Mouse (Mus musculus) ES-E14 (cell line): Measurements from ENCODE around the gene Mb21d2. TPM values are rescaled to one million over a fixed set of nuclear protein-coding genes. Genes with fewer than 3 reads are reported as not detected.

Experiments
- DNase-seq: peaks from one replicate; pipeline ENCODE4 v3.0.0-alpha.2; 2013; ENCODE audit warnings: low read depth, low spot score
- H3K27ac ChIP-seq: 2 replicates; pipeline ENCODE4 v1.5.1; 2012; ENCODE audit warnings: low read depth, mild to moderate bottlenecking, low read length, moderate library complexity, mixed read lengths; ENCODE audit not compliant: poor library complexity, insufficient read depth, severe bottlenecking
- H3K36me3 ChIP-seq: 2 replicates; pipeline ENCODE4 v1.6.1; 2012; ENCODE audit warnings: mild to moderate bottlenecking, low read length, moderate library complexity, mixed read lengths; ENCODE audit not compliant: control insufficient read depth, poor library complexity, insufficient read depth, severe bottlenecking
- H3K4me1 ChIP-seq, 2 experiments: fragments of 150-350 bp in 1 of 2; sonication (generic) in 1 of 2; 2 replicates each; pipeline ENCODE4 v1.6.1; 2012; ENCODE audit warnings: low read length in 2 of 2, mild to moderate bottlenecking in 1 of 2, mixed read lengths in 1 of 2; ENCODE audit not compliant: control insufficient read depth in 2 of 2, insufficient read depth in 2 of 2, poor library complexity in 1 of 2
- H3K4me3 ChIP-seq, 2 experiments: fragments of 150-350 bp in 1 of 2; sonication (generic) in 1 of 2; 2 replicates each; pipeline ENCODE4 v1.5.1; 2012; ENCODE audit warnings: low read length in 2 of 2, low read depth in 1 of 2, mild to moderate bottlenecking in 1 of 2, mixed read lengths in 1 of 2; ENCODE audit not compliant: insufficient read depth in 1 of 2, poor library complexity in 1 of 2, severe bottlenecking in 1 of 2
- H3K9ac ChIP-seq: 2 replicates; pipeline ENCODE4 v1.6.1; 2012; ENCODE audit warnings: low read depth, mild to moderate bottlenecking, low read length, mixed read lengths; ENCODE audit not compliant: poor library complexity, insufficient read depth, severe bottlenecking
- H3K9me3 ChIP-seq: fragments of 150-350 bp; sonication (generic); 2 replicates; pipeline ENCODE4 v1.6.1; 2012; ENCODE audit warnings: low read depth, mild to moderate bottlenecking, low read length; ENCODE audit not compliant: control insufficient read depth, insufficient read depth
- CHD2 ChIP-seq: IDR thresholded peaks from 2 replicates; pipeline ENCODE4 v1.6.1; 2014; ENCODE audit warnings: mild to moderate bottlenecking, low read depth, low read length, inconsistent platforms
- HCFC1 ChIP-seq: IDR thresholded peaks from 2 replicates; pipeline ENCODE4 v1.6.1; 2012; ENCODE audit warnings: low read length, inconsistent platforms, borderline replicate concordance; ENCODE audit not compliant: insufficient read depth
- MAFK ChIP-seq: IDR thresholded peaks from 2 replicates; pipeline ENCODE4 v1.6.1; 2014; ENCODE audit warnings: mild to moderate bottlenecking, low read depth, low read length, inconsistent platforms; ENCODE audit not compliant: insufficient read depth
- ZC3H11A ChIP-seq: IDR thresholded peaks from 2 replicates; pipeline ENCODE4 v1.6.1; 2012; ENCODE audit warnings: low read depth, mild to moderate bottlenecking, inconsistent platforms, low read length, borderline replicate concordance
- ZNF384 ChIP-seq: IDR thresholded peaks from 2 replicates; pipeline ENCODE4 v1.6.1; 2012; ENCODE audit warnings: low read depth, low read length, inconsistent platforms
- in situ Hi-C, 2 experiments: fragments of 600-800 bp; cut with MboI; formaldehyde crosslinking; loops; one replicate each; pipeline ENCODE4 v1.15.1; 2025; ENCODE audit warnings: low sequenced_read_pairs in 2 of 2, inconsistent platforms in 1 of 2; ENCODE audit not compliant: unreplicated experiment in 2 of 2
- total RNA-seq: library from RNA; depleted of rRNA; stranded (reverse); fragments of 300-350 nt; gene quantifications from 2 replicates; pipeline ENCODE4 v1.2.3, GENCODE M21; 2012

The Mb21d2 gene
- total RNA-seq, 1 experiment = 15.3 TPM

DNA sequence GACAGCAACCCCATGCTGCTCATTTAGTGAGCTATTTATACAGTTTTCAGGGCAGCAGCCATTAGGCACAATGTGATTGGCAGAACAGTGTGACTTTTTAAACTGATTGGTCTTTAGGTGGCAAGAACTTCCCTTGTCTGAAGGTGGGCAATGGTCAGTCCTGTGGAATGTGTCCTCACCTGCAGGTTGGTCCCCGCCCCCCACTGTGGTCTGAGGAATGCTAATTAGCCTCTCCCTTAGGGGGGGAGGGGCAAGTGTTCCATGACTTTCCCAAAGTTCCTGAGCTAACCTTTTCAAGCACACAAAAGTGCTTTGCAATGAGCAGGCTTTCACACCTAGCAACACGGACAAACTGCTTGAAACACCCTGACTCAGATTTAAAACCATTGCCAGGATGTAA, 13.8 kb upstream of the Mb21d2 start:
- H3K4me3 ChIP-seq = no peak overlapping the region
- DNase-seq = no peak
- TF ChIP-seq CHD2 (no peak), HCFC1 (no peak), MAFK (no peak), ZNF384 (no peak), ZC3H11A (no peak)
- no peaks in the 10 kb centered on the region for H3K9me3 ChIP-seq
- in situ Hi-C loops = no loop called here
- H3K36me3 ChIP-seq = no peaks in the 10 kb centered on the region
- H3K4me1 ChIP-seq = peaks cover 2% of the 10 kb centered on the region in 2 experiments; a peak in 1 of 4 replicates
- no peak overlapping the region for H3K27ac ChIP-seq
- H3K9ac ChIP-seq = no peak overlapping the region

DNA sequence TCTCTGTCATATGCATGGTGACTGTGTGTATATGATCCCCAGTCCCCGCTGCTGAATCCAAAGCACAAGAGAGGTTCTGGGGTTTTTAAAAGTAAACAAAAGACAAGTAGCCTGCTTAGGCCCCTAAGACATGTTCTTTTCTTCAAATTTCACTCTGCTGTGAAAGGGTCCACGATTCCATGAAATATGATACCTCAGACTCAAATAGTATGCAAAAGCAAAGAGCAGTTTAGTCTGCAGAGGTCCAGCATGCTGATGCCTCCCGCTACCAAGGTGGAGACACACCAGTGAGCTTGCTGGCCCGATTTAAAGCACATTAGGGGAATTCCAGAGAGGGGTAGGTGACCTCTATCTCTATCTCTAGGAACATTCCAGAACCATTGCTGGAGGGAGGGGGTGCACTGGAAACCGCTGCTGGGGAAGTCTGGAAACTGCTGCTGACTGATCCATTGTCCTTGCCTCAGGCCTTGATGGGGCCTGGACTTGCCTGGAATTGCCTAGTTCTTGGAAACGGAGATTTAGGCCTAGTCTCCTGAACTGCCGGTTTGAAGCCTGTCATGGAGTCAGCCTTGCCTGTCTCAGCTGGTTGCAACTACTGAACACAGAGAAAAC, 6.8 kb upstream of the Mb21d2 start:
- peaks cover 4 to 6% of the 10 kb centered on the region in 2 experiments; a peak in 3 of 4 replicates for H3K4me1 ChIP-seq
- no peak for TF ChIP-seq ZC3H11A
- 0 out of 2 replicates have a peak, but pooled peaks have one; percentile 44 for TF ChIP-seq HCFC1
- no peak overlapping the region for H3K9ac ChIP-seq
- H3K36me3 ChIP-seq = no peaks in the 10 kb centered on the region
- DNase-seq = no peak
- H3K4me3 ChIP-seq = no peak overlapping the region
- no peak overlapping the region; the same call in 1 of the 2 replicates for H3K27ac ChIP-seq
- in situ Hi-C loops = no loop called here
- H3K9me3 ChIP-seq = no peaks in the 10 kb centered on the region

DNA sequence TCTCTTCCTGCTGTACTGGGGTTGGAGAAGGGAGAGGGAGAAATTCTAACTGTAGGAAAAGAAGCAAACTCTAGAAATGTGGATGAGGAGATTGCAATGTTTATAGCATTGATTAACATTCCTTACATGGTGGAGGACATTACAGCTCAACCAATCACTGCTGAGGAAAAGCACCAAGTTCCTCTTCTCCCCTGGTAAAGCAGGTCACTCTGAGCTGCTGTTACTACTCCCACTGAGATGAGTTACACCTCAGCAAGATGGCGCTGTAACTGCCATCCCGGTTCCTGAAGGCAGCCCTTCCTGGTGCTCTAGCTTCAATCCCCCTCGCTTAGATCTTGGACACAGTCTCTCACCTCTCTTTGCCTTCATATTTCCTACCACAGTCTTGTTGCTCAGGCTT, 6.2 kb upstream of the Mb21d2 start:
- no peaks in the 10 kb centered on the region for H3K9me3 ChIP-seq
- TF ChIP-seq ZNF384 = no peak
- no peaks in the 10 kb centered on the region for H3K36me3 ChIP-seq
- in situ Hi-C loops = no loop called here
- no peak overlapping the region for H3K9ac ChIP-seq
- H3K27ac ChIP-seq = no peak overlapping the region
- peaks cover 6 to 8% of the 10 kb centered on the region in 2 experiments; a peak in 3 of 4 replicates for H3K4me1 ChIP-seq
- DNase-seq = no peak
- no peak overlapping the region for H3K4me3 ChIP-seq

DNA sequence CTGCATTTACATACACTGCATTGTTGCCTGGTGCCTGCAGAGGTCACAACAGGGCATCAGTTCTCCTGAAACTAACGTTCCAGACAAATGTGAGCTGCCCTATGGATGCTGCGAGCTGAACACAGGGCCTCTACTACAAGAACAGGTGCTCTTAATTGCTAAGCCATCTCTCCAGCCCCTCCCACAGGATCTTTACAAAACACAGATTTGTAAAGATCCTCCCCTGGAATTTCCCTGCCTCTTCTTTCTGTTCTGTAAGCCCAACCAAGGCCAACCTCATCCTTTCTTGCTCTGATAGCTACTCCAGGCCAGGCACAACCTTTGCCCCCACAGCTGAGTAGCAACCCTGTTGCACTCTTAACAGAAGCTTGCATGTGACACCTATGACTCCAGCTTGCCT, 1.7 kb upstream of the Mb21d2 start:
- H3K9me3 ChIP-seq = no peaks in the 10 kb centered on the region
- in situ Hi-C loops = no loop called here
- peaks cover 6 to 21% of the 10 kb centered on the region in 2 experiments; a peak in 3 of 4 replicates for H3K4me1 ChIP-seq
- H3K4me3 ChIP-seq = no peak overlapping the region
- H3K9ac ChIP-seq = no peak overlapping the region
- TF ChIP-seq MAFK = no peak
- no peak for TF ChIP-seq HCFC1
- TF ChIP-seq ZNF384 = no peak
- no peak for TF ChIP-seq CHD2
- TF ChIP-seq ZC3H11A = no peak
- DNase-seq = peak; percentile 51
- no peak overlapping the region for H3K27ac ChIP-seq
- H3K36me3 ChIP-seq = no peaks in the 10 kb centered on the region

DNA sequence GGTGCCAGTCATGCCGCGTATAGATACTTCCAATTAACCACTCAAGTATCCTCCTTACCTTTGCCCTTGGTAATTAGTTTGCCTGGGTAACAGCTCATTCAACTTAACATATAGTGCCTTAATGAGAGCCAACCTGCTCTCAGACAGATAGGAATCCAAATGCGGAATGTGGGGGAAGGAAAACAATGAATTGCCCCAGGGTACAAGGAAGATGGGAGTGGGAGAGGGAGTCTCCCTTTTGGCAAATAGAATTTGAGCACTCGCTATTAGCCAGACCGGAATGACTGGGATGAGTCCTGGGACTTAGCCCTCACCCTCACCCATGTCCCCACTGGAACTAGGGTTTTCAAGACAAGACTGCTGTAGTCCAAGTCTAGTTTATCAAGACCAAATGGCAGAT, 953 bp upstream of the Mb21d2 start:
- Histone ChIP-seq H3K9me3 (no peaks in the 10 kb centered on the region), H3K27ac (peak overlapping the region; percentile 86; the same call in 1 of the 2 replicates), H3K4me1 (peaks cover 6 to 19% of the 10 kb centered on the region in 2 experiments; a peak in 2 of 4 replicates), H3K36me3 (no peaks in the 10 kb centered on the region; the same call in 1 of the 2 replicates), H3K9ac (no peak overlapping the region; the same call in 1 of the 2 replicates), H3K4me3 (peak overlapping the region; percentile 87 to 89)
- in situ Hi-C loops = no loop called here
- peak; percentile 66 for DNase-seq
- no peak for TF ChIP-seq ZC3H11A
- TF ChIP-seq HCFC1 = no peak
- TF ChIP-seq CHD2 = no peak
- TF ChIP-seq ZNF384 = no peak
- no peak for TF ChIP-seq MAFK
